ENCODE assay signal across 7 mouse cellular contexts in genomic region chr2:75609971-75610370, GRCm38 (mm10). TPM values are rescaled to one million over a fixed set of nuclear protein-coding genes. Genes with fewer than 3 reads are reported as not detected.
DNase-seq lines count a peak whose midpoint lies in the region; ATAC-seq and TF ChIP-seq lines count a peak whose summit lies in the region.

No protein-coding gene starts in this region.

- 65% methylated on average over 15 of the region's 15 CpGs for WGBS in lung, postnatal 0 days
- WGBS in forebrain, embryonic 16.5 days, result 58% methylated on average over 15 of the region's 15 CpGs
- WGBS in liver, embryonic 13.5 days (ENCODE audit: insufficient replicate concordance), result 43% methylated on average over 15 of the region's 15 CpGs
- WGBS in stomach, postnatal 0 days, result 73% methylated on average over 15 of the region's 15 CpGs

- H3K4me1 ChIP-seq in lung, postnatal 0 days (ENCODE audit: insufficient read depth, low read depth, low read length), result peaks cover 16% of the 10 kb centered on the region; the same call in 1 of the 2 replicates
- peaks cover 12% of the 10 kb centered on the region for H3K4me1 ChIP-seq in forebrain, embryonic 16.5 days (replicated peaks; ENCODE audit: control insufficient read depth, insufficient read depth, low read length)
- H3K4me1 ChIP-seq in liver, embryonic 13.5 days (replicated peaks), result peaks cover 10% of the 10 kb centered on the region
- H3K4me1 ChIP-seq in stomach, postnatal 0 days (replicated peaks; ENCODE audit: control insufficient read depth, insufficient read depth), result peaks cover 6% of the 10 kb centered on the region

- no peaks in the 10 kb centered on the region for H3K27me3 ChIP-seq in lung, postnatal 0 days (replicated peaks; ENCODE audit: insufficient read depth, low read length)
- H3K27me3 ChIP-seq in forebrain, embryonic 16.5 days (replicated peaks; ENCODE audit: control insufficient read depth, insufficient read depth, low read length), result 0 out of 2 replicates have a peak, but pooled peaks cover 3% of the 10 kb centered on the region
- H3K27me3 ChIP-seq in liver, embryonic 13.5 days, result peaks cover 57% of the 10 kb centered on the region
- no peaks in the 10 kb centered on the region for H3K27me3 ChIP-seq in stomach, postnatal 0 days (ENCODE audit: control insufficient read depth, insufficient read depth, low read length)

- H3K36me3 ChIP-seq in lung, postnatal 0 days (ENCODE audit: insufficient read depth, low read length), result no peaks in the 10 kb centered on the region
- H3K36me3 ChIP-seq in forebrain, embryonic 16.5 days (ENCODE audit: control insufficient read depth, insufficient read depth), result no peaks in the 10 kb centered on the region
- no peaks in the 10 kb centered on the region for H3K36me3 ChIP-seq in liver, embryonic 13.5 days
- no peaks in the 10 kb centered on the region for H3K36me3 ChIP-seq in stomach, postnatal 0 days (ENCODE audit: control insufficient read depth, insufficient read depth, low read length)

- H3K27ac ChIP-seq in lung, postnatal 0 days (ENCODE audit: low read length), result peak overlapping the region; percentile 39
- H3K27ac ChIP-seq in forebrain, embryonic 16.5 days (ENCODE audit: low read length), result no peak overlapping the region
- no peak overlapping the region for H3K27ac ChIP-seq in liver, embryonic 13.5 days
- peak overlapping the region; percentile 49 for H3K27ac ChIP-seq in stomach, postnatal 0 days (replicated peaks)

- no peak overlapping the region for H3K4me3 ChIP-seq in lung, postnatal 0 days (ENCODE audit: low read depth, low read length)
- peak overlapping the region; percentile 29 for H3K4me3 ChIP-seq in forebrain, embryonic 16.5 days (replicated peaks; ENCODE audit: low read length)
- H3K4me3 ChIP-seq in liver, embryonic 13.5 days (replicated peaks), result no peak overlapping the region
- peak overlapping the region; percentile 26 for H3K4me3 ChIP-seq in stomach, postnatal 0 days (ENCODE audit: low read depth, low read length)

- TF ChIP-seq EP300 in lung, postnatal 0 days (IDR thresholded peaks at IDR 0.05), result no peak
- no peak for TF ChIP-seq EP300 in stomach, postnatal 0 days (optimal IDR thresholded peaks at IDR 0.05)

- no peaks in the 10 kb centered on the region for H3K9me3 ChIP-seq in lung, postnatal 0 days (ENCODE audit: low read length)
- H3K9me3 ChIP-seq in forebrain, embryonic 16.5 days (ENCODE audit: control insufficient read depth, low read length), result no peaks in the 10 kb centered on the region
- H3K9me3 ChIP-seq in liver, embryonic 13.5 days (replicated peaks), result no peaks in the 10 kb centered on the region
- H3K9me3 ChIP-seq in stomach, postnatal 0 days (ENCODE audit: control insufficient read depth, low read length), result no peaks in the 10 kb centered on the region

- no peak for TF ChIP-seq CTCF in lung, postnatal 0 days (IDR thresholded peaks at IDR 0.05)
- no peak for TF ChIP-seq CTCF in stomach, postnatal 0 days (IDR thresholded peaks at IDR 0.05; ENCODE audit: low read depth)

- no peak overlapping the region for H3K9ac ChIP-seq in lung, postnatal 0 days (replicated peaks; ENCODE audit: low read depth)
- H3K9ac ChIP-seq in forebrain, embryonic 16.5 days (replicated peaks; ENCODE audit: low read depth, low read length), result peak overlapping the region; percentile 33; the same call in 1 of the 2 replicates
- no peak overlapping the region for H3K9ac ChIP-seq in liver, embryonic 13.5 days
- peak overlapping the region; percentile 9; the same call in 1 of the 2 replicates for H3K9ac ChIP-seq in stomach, postnatal 0 days (ENCODE audit: low read length)

- ATAC-seq in lung, postnatal 0 days, result peak; percentile 1; the same call in 1 of the 2 replicates
- ATAC-seq in forebrain, embryonic 16.5 days, result no peak; the same call in 1 of the 2 replicates
- no peak for ATAC-seq in liver, embryonic 13.5 days (ENCODE audit: low read depth)
- no peak for ATAC-seq in stomach, postnatal 0 days (ENCODE audit: low FRiP score, low TSS enrichment)

- DNase-seq in lung, postnatal 0 days (ENCODE audit: low spot score), result no peak
- no peak for DNase-seq in lung, postnatal 36 days
- DNase-seq in liver, embryonic 13.5 days, result no peak
- DNase-seq in stomach, postnatal 0 days (ENCODE audit: low spot score), result no peak
- no peak for DNase-seq in frontal cortex, postnatal 25 days (ENCODE audit: low spot score in 2 of 2)
- DNase-seq in ovary, postnatal 10 days (ENCODE audit: low spot score), result no peak

- H3K4me2 ChIP-seq in lung, postnatal 0 days (replicated peaks; ENCODE audit: low read depth, low read length), result peak overlapping the region; percentile 48
- peak overlapping the region; percentile 51 for H3K4me2 ChIP-seq in forebrain, embryonic 16.5 days (ENCODE audit: low read length)
- H3K4me2 ChIP-seq in liver, embryonic 13.5 days, result peak overlapping the region; percentile 36
- H3K4me2 ChIP-seq in stomach, postnatal 0 days (replicated peaks; ENCODE audit: low read depth), result peak overlapping the region; percentile 43

RNA-seq across cellular contexts. Expression of gene Hnrnpa3, which starts 49.1 kb away (rescaled TPM):
- polyA plus RNA-seq in lung, postnatal 0 days (2015; fragmentation: Nextera tagmentation; extraction: Ambion mirVana), result 114 and 129 TPM in 2 replicates
- 266 TPM in 2 replicates for polyA plus RNA-seq in forebrain, embryonic 16.5 days (2015; fragmentation: Nextera tagmentation; extraction: Ambion mirVana)
- polyA plus RNA-seq in liver, embryonic 13.5 days (2015; fragmentation: Nextera tagmentation; extraction: Ambion mirVana), result 161 and 182 TPM in 2 replicates
- polyA plus RNA-seq in stomach, postnatal 0 days (2015; fragmentation: Nextera tagmentation; extraction: Ambion mirVana), result 116 and 127 TPM in 2 replicates

Comparison
In these comparisons a context has a peak if more than half of its experiments do, and no peak if none do; other contexts are left out.
1. H3K27ac ChIP-seq: peak in lung, postnatal 0 days (single experiment) and stomach, postnatal 0 days (single experiment); none in forebrain, embryonic 16.5 days (single experiment) and liver, embryonic 13.5 days (single experiment).
2. H3K4me3 ChIP-seq: peak in forebrain, embryonic 16.5 days (single experiment) and stomach, postnatal 0 days (single experiment); none in lung, postnatal 0 days (single experiment) and liver, embryonic 13.5 days (single experiment).
3. H3K9ac ChIP-seq: peak in forebrain, embryonic 16.5 days (single experiment) and stomach, postnatal 0 days (single experiment); none in lung, postnatal 0 days (single experiment) and liver, embryonic 13.5 days (single experiment).
4. Peak in every context shown above with its lines, with median percentiles within 50 percentile points of each other: H3K4me2 ChIP-seq.